Mouse (Mus musculus) v-Abl transformed pro-B cells (cell line): ENCODE data around the gene Plxdc2.

Source experiments
- in situ Hi-C, 2 experiments: fragments of 400-800 bp; cut with MboI; formaldehyde crosslinking; loops; one replicate each; pipeline ENCODE4 v1.15.1; 2025; ENCODE audit not compliant: unreplicated experiment in 2 of 2

Plxdc2 gene

GRCm38 (mm10) chr2:16545207-16545606 lies 189.1 kb downstream of the Plxdc2 start:
- in situ Hi-C loops, result no loop called here

GRCm38 (mm10) chr2:16559287-16559686 lies 203.2 kb downstream of the Plxdc2 start:
- in situ Hi-C loops, result no loop called here

DNA sequence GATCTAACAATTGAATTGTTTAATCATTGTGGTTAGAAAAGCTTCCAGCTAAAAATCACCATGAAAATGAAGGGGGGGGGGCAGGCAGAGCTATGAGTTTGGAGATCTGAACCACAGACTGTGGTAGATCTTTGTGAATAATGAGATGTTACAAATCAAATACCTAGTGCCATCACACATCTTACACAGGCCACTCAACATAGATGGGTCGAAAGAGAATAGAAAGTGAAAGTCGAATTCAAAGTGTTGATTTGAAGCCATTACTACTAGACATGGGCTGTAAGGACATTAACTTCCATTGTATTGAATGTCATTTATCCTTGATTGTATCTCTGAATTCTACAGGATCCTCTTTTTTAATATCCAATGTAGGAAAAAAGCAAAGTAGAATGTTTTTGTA lies 212.2 kb downstream of the Plxdc2 start:
- in situ Hi-C loops, result no loop called here

DNA sequence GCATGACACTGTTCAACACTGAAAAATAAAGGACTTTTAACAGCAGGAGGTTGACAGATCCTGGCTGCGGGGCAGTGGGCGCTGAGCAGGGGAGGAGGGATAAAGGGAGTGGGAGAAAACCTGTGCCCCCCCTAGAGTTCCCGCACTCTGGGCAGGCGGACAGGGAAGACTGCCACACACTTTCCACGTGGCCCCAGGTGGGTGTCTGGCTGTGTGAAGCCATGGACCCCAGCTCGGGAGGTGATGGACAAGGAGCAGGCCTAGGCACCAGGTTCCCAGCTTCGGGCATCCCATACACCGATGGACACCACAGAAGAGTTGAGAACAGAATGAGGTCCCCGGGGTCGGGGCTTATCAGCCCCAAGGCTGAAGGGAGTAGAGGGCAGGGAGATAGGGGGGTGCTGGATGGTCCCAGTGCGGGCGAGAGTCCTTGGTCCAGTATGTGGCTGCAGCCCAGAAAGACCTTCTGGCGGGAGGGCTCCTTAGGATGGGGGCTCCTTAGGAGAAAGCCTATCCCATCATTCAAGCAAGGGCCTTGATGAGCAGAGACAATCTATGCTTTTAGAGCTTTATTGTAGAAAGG lies 215.2 kb downstream of the Plxdc2 start:
- in situ Hi-C loops, result no loop called here

DNA sequence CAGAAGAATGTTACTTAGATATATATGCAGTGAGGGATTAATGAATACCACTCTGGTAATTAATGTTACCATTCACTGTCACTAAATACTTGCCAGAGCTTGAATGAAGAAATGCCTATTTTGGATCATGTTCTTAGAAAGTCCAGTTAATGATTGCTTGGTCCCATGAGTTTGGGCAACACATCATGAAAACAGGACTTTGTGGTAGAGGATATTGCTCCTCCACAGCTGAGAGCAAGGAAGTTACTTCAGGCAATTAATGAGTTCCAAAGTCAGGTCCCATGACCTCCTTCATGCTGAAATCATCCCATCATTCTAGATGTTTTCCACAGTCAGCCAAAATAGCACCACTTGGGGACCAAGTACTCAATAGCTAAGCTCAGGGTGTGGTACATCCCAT lies 220.5 kb downstream of the Plxdc2 start:
- in situ Hi-C loops, result no loop called here

GRCm38 (mm10) chr2:16578153-16578552 lies 222.0 kb downstream of the Plxdc2 start:
- in situ Hi-C loops, result no loop called here

GRCm38 (mm10) chr2:16588546-16588945 lies 232.4 kb downstream of the Plxdc2 start:
- in situ Hi-C loops, result no loop called here

GRCm38 (mm10) chr2:16595451-16595850 lies 239.3 kb downstream of the Plxdc2 start:
- in situ Hi-C loops, result no loop called here

DNA sequence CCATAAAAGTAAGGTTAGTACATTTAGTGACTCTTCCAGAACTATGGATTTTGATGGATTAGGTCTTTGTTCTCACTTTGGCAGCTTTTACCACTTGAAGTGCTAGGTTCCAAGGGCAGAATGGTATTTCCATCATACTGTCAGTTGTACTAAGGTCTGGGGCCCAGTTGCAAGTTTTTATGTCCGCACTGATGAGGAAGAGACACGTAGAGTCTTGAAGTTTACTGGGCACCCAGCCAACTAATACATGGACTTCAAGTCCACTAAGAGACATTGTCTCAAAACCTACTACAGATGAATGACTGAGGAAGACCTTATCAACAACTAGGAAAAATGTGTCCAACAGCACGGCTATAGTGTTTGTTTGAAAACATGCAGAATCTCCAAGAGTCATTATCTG lies 242.1 kb downstream of the Plxdc2 start:
- in situ Hi-C loops, result no loop called here

DNA sequence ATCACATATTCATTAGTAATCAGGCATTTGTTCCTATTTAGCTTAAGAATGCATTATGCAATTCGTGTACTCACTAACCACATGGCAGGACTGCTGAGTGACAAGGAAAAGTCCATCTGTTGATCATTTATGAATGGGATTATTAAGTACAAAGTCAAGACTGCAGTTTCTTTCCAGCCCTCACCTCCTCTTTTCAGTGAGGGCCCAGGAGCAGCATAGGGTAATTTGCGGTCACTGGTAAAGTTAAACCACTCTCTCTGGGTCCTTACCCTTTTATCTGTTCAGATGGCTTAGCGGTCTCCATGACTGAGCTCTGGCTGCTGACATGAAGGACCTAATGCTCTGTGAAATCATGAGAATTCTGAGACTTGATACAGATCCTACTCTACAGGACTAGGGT lies 248.2 kb downstream of the Plxdc2 start:
- in situ Hi-C loops, result no loop called here

DNA sequence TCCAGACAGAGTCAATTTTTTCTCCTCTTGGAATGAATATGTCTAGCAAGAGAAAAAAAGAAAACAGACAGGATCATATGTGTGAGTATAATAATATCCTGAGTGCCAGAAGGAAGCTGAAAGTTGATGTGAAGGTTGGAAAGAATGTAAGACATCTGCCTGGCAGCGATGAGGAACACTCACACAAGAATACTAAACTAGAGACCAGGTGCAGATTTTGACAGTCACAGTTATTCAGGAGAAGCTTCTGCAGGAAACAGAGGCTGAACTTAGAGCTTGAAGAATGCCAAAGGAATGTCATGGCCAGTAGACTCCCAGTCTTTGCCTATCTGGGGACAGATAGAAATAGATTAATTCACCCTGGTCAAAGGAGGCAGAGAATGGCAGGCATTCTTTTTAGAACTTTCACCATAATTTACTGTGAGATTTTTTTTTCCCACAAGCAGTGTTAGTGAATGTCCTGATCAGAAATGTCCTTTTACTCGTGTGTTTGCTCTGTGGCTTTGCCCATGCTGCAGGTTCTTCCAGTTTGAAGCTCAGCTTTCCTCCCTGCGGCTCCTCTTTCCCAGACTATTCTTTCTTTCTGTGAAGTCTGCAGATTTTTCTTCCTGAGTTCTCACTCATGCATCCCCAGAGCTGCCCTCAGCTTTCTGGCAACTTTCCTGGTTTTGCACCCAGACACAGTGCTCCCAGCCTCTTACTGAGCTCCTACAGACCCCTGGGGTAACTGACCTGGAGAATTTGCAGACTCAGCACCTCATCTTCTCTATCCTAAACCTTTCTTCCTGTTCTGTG lies 251.9 kb downstream of the Plxdc2 start:
- in situ Hi-C loops, result no loop called here

DNA sequence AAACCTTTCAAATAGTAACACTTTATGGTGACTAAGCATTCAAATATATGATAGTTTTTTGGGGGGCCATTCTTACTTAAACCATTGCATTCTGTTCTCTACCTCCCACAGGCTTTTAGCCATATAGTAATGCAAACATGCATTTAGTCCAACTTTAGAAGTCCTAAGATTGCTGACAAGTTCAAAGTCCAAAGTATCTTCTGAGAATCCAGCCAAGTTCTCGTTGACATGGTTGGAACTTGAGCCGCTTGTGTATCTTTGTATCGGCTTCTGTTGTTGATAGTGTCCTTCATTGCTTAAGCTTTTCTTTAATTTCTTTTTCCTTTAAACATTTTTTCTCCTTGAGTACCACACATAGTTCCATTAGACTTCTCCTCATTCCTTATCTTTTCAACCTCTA lies 286.0 kb downstream of the Plxdc2 start:
- in situ Hi-C loops, result no loop called here

DNA sequence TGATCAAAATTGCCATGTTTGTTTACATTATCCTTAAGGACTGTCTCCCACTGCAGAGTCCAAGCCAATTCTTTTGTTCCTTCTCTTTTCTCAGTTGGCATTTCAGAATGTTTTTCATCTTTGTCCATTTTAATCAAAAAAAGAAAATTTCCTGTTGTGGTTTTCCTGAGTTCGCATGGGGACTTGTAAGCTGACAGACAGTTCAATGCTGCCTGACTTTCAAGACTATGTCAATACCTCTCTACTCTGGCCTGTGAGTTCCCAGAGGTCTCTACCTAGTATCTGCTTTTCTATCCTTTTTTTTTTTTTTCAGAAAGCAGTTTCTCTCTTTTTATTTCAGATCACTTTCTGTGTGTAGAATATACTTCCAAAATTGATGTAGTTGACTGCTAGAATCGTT lies 295.6 kb downstream of the Plxdc2 start:
- in situ Hi-C loops, result no loop called here

GRCm38 (mm10) chr2:16664516-16664915 lies 308.4 kb downstream of the Plxdc2 start:
- in situ Hi-C loops, result no loop called here

GRCm38 (mm10) chr2:16668391-16668790 lies 312.3 kb downstream of the Plxdc2 start:
- in situ Hi-C loops, result no loop called here

GRCm38 (mm10) chr2:16682905-16683304 lies 326.8 kb downstream of the Plxdc2 start:
- in situ Hi-C loops, result no loop called here

DNA sequence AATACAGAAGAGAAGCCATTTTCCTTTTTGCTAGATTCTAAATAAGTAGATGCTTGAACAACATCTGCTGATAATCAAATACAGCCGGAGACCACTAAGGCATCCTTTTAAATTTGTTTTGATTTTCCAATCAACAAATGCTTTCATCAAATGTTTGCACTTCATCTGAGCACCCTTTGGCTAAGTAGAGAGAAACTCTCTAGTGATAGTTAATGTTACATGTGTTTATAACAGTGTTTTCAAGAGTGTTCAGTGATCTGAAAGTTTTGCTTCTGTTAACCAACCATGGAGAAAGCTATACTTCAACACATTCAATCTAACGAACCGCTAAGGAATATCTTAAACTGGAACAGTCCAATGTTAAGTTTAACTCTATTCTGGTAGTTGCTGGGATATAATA lies 327.6 kb downstream of the Plxdc2 start:
- in situ Hi-C loops, result no loop called here

- in situ Hi-C loops, result no loop called here
These were observed 328.4 kb downstream of the Plxdc2 start for GRCm38 (mm10) chr2:16684529-16684928.

DNA sequence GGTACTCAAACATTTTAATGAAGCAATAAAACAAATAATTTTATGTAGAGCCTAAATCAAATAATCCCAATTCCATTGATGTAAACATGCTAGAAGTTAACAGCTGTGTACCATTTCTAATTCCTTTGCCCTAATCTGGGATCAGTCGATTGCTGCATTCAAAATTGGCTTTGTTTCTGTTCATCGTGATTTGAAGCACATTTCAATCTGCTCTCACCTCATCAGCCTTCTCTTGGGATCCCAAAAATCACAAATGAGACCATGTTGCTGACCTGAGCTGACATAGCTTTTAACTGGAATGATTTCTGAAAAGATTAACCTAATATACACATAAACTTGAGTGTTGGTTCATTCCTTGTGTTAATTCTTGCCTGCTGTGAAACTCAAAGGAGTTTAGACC lies 340.3 kb downstream of the Plxdc2 start:
- in situ Hi-C loops, result no loop called here

- in situ Hi-C loops, result no loop called here
These were observed 341.1 kb downstream of the Plxdc2 start for GRCm38 (mm10) chr2:16697181-16697580.

DNA sequence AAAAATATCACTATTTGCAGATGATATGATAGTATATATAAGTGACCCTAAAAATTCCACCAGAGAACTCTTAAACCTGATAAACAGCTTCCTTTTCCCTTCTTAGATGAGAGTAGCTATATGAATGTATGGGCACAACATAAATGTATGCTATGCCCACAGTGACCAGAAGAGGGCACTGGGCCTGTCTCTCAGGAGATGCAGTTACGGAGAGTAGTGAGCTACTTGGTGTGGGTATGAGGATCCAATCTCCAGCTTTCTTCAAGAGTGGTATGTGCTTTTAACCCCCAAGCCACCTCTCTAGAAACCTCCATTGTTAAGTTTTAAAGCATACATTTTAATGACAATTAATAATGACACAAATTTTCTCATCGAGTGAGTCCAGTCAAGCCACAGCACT lies 350.1 kb downstream of the Plxdc2 start:
- in situ Hi-C loops, result loop anchor here in 1 of 2 experiments (25.0 kb wide), 1 partner anchor 706 kb away; no protein-coding TSS in a partner anchor

DNA sequence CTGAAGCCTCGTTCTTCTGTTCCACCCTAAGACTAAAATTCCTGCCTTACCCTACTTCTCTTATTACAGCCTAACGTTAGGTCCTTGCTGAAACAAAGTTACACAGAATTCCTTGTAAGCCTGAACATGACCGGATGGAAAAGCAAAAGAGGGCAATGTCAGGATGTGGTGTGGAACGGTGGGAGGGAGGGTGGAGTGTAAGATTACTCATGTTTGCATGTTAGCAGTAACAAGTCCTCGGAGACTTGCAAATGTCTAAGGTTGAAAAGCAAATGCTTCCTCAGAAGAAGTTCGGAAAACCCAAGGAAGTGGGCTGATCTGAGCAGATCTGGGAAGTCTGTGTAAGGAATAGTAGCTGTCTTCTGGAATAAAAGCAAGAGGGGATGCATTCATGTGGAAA lies 353.8 kb downstream of the Plxdc2 start:
- in situ Hi-C loops, result loop anchor here in 1 of 2 experiments (25.0 kb wide), 1 partner anchor 702 kb away; no protein-coding TSS in a partner anchor
